Mouse (Mus musculus) cerebellum, postnatal 36 days (tissue): ENCODE results near the gene Slc25a27.
A peak's percentile ranks its signal among the peaks of the same experiment; 100 is the strongest.

Source experiments
- DNase-seq, 2 experiments: peaks; one replicate each; pipeline ENCODE4 v3.0.0; 2021 to 2022; ENCODE audit warnings: mixed read lengths in 2 of 2

The Slc25a27 gene

DNA sequence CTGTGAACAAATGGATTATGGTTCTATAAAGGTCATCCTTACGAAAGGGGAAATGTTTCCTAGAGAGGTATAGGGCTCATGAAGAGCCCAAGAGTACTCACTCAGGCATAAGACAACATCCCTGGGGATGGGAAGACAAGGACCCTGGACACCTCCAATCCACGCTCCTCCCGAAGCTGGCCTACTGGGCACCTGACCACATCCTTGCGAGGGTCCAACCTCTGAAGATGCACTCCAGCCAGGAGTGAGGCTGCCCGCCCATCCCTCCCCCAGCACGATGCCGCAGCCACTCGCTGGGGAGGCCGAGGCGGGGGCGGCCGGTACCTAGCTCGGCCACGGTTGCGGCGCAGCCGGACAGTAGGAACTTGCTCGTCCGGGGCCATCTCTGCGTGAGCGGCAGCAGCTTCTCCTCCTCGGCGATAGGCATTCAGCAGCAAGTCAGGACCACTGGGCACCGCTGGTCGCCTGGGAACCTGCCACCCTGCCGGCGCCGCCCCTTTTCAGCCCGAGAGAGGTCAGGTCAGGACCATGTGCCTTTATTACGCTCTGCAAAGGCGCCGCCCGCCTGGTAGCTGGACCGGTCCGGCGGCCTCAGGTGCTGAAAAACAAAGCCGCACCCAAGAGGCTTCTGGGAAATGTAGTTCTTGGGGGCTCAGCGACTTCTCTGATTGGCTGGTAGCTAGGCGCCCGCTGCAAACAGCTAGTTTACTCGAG lies at the start of gene Slc25a27:
TSS of gene Slc25a27 (minus strand) at position 639 of the 714 bp plus-strand sequence.
- DNase-seq: peak; percentile 88 to 90

DNA sequence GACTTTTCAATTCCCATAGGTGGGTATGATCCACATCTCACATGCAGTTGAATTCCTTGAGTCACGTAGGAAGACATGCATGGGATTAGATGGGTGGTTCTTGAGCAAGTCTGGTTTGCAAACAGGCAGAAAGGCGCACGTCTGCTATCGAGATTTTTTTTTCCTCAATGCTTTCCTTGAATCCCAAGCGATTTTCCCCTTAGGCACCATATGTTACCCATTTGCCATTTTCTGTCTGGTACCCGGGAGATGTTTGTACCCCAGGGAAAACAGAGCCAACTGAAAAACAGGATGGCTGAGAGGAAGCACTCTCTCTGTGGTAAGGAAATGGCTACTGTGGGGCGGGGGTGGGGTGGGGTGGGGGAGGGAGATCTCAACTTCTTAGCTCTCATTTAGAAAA lies 49.6 kb upstream of the Slc25a27 start:
- no peak for DNase-seq

DNA sequence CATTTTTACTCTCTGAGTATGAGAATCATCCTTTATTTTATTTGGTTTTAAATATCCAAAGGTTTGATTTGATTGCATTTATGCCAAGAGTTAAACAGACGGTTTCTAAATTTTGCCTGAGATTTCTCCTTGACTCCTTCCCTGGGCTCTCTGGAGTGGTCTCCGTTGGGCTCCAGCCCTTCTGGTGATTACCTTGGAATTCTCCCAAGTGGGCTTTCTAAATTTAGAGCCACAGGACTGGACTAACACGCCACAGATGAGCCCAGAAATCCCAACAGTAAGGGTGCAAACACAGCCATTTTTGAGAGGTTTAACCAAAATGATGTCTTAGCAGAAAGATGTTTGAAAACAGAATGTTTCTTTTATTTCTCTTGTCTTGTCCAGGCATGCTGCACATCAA lies 47.2 kb upstream of the Slc25a27 start:
- no peak for DNase-seq

DNA sequence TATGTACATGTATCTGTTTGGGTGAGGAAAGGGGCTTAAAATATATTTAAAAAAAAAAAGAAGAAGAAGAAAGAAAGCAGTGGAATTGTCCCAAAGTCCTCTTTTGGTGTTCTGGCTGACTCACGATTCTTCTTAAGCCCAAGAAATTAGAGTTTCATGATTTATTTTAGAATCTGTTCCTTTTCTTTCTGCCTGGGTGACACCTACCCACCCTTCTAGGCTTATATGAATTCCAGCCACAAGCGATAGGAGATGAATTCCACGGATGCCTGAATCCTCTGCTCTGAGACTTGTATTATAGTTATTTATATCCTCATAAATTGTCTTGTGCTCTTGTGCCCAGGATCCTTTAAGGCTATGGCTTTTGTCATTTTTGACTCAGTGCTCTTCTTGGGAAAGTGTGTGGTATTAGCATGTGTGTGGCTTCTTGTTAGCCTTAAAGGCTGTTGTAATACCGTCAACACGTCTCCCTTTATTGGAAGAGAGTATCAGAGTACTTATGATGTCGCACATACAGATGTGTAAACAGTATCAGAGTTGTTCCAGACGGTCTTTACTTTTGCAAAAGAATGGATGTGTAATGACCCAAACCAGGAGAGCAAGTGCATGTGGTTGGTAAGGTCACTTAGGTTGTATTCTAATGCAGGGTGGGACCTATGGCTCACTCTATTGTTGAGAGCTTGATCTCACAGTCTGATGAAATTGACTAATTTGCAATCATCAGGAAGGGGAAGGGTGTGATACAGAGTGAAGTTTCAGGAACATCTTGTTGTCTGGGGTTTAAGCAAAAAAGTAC lies 44.7 kb upstream of the Slc25a27 start:
- no peak for DNase-seq

DNA sequence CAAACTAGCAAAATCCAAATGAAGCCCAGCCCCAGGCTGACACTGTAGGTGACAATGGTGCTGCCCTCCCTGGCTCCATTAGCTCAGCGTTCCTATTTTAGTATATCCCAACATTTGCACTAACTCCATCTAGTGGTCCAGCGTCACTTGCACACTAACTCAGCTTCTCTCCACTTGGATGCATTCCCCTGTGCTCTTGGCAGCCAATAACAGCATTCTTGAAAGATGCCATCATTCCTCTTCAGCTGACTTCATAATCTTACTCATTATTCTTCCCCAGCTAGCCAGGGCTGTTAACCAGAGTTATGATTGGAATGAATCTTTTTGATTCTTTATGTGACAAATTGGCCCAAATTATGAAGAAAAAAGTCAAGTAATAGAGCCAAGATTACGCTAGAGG lies 40.2 kb upstream of the Slc25a27 start:
- no peak for DNase-seq

DNA sequence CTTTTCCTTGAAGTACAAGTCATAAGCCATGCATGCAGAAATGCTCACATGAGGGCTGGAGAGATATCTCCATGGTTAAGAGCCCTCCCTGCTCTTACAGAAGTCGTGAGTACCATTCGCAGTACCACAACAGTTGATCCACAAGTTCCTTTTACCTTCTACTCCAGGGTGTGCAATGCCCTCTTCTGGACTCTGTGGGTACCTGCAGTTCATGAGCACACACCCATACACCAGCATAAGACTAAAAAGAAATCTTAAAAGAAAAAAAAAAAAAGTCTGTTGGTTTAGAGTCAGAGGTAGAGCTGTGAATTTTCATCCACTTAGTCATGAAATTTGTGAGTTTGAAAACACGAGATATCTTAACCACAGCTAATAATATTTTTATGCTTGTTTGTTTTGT lies 39.7 kb upstream of the Slc25a27 start:
- DNase-seq: no peak

DNA sequence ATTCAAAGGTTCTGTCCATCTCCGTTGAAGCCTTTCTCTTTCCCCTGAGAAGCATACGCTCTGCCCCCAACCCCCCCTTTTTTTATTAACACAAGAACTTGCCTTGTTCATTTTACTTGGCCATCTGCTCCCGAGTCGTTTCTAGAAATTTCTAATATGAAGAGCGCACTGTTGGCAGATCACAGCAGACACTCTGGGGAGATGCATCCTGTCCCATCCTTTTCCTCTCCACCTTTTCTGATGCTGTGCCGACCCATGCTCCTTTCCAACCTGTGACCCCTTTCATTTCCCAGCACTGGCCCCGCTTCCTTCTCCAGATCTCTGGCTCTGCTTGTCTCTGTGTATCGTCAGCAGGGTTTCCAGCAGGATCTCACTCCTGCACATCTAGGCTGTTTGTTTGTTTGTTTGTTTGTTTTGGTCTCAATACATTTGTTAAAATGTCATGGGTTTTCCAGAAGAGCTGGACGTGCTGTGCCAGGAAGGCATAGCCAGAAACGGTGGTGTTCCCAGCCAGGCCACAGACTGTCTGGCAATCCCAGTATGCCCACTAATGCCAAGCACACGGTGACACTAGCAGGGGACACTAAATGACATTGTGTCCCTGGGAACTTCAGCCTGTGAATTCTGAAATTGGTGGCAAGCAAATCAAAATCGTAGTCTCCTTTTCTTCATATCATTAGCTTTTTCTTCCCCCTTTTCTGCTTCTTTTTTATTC lies 37.4 kb upstream of the Slc25a27 start:
- DNase-seq: peak; percentile 17 to 30

DNA sequence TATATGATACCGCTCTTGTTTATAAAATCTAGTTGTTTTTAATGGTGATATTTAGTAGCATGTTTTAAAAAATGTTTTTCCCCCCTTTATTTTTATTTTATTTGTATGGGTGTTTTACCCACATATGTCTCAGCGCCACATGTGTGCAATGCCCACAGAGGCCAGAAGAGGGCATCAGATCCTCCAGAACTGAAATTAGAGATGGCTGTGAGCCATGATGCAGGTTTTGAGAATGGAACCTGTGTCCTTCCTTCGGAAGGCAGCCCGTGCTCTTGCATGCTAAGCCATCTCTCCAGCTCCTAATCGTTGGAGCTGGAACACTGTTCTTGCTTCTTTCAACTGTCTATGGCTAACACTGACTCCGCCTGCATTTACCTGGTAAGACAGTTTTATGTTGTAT lies 34.0 kb upstream of the Slc25a27 start:
- peak; percentile 63 to 69 for DNase-seq

DNA sequence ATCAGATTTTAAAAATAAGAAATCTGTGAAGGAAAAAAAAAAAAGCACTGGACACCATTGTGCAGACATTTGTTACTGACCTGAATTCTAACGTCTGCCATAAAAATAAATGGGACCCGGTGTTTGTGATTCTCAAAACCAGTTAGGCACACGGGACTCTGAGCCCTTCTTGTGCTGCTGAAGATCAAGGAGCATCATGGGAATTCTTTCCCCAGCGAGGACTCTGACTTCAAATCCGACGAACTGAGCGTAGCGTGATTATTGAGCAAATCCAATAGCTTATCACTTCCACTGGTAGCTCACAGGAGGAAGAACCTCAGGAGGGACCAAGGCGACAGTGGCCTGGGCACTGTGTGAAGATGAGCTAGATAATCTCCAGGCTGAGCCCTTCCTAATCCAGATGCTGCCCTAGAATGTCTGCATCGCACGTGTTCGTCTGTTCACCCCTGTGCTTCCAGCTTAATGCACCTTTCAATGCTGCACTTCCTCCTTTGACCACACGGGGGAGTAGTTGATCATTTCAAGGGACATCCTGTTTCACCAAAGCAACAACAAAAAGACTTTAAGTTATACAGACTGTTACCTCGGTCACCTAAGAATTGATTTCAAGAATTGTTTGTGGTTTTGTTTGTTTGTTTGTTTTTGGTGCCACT lies 32.1 kb upstream of the Slc25a27 start:
- peak; percentile 75 to 85 for DNase-seq

DNA sequence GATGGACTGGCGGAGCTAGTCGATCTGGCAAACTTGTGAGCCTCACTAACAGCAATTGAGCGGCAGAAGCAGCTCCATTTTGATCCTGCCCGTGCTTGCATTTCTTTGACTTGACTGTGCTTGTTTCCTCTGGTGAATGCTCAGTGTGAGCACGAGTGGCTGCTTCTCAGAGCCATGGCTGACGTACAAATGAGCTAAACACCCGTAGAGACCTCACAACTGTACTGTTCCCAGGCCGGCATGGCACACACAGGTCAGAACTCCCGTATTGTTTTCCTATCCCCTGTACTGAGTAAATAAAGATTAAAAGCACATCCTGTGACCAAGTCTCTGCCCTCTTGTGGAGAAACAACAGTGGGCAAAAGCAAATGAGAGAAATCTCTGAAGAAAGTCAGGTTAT lies 22.6 kb upstream of the Slc25a27 start:
- no peak for DNase-seq

DNA sequence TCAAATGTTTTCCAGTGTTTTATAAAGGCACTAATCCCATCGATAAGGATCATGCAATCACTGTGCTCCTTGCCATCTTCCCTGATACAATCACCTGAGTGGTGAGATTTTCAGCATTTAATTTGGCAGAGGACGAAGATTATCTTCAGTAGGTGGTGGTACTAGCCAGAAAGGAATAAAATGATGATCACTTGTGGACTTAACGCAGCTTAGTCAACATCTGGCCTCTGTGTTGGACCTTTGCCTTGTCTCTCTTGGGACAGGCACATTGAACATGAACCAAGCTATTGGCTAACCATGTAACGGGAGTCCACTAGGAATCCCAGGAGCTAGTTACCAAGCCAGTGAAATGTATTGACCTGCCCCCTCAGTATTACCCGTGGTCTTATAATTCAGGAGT lies 17.6 kb upstream of the Slc25a27 start:
- no peak for DNase-seq

DNA sequence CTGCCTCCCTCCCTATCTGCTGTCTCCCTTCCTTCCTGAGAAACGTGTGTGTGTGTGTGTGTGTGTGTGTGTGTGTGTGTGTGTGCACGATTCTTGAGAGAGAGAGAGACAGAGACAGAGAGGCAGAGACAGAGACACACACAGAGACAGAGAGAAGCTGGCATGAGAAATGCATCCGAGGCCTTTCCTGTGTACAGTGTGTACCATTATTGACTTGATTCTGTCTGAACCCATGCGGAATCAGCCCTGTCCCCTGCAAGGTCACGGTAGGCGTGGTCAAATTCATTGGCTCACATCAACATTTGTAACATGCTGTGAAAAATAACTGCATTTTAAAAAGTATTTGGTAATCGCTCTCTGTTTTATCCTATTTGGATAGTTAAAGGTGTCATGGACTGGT lies 17.1 kb upstream of the Slc25a27 start:
- no peak for DNase-seq

DNA sequence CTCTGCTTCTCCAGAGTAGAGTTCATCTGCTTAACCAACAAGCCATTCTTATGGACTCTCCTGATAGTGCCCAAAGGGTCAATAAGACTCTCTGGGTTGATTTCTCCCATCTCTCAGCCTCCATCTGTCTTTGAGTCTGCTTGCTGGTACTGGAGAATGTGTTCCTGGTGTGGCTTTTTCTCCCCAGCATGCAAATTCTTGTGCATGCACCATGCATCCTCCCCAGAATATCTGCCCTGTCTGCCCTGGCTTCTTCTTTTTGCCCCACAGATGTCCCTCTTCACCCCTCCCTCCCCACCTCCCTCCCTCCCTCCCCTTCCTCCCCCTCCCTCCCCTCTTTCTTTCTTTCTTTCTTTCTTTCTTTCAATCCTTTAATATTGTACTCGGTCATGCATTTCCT lies 10.3 kb upstream of the Slc25a27 start:
- no peak for DNase-seq

DNA sequence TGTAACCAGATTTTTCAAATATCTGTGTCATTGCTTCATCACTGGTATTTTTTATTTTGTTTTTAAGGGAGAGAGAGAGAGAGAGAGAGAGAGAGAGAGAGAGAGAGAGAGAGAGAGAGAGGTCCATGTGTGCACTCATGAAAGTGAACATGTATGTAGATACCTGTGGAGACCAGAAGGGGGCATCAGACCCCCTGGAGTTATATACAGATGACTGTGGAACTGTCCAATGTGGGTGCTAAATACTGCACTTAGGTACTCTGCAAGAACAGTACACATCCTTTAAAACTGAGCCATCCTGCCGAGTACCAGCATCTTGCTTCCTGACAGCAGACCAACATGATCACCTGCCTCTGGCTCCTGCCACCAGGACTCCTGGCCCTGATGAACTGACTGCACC lies 9.2 kb upstream of the Slc25a27 start:
- DNase-seq: no peak

DNA sequence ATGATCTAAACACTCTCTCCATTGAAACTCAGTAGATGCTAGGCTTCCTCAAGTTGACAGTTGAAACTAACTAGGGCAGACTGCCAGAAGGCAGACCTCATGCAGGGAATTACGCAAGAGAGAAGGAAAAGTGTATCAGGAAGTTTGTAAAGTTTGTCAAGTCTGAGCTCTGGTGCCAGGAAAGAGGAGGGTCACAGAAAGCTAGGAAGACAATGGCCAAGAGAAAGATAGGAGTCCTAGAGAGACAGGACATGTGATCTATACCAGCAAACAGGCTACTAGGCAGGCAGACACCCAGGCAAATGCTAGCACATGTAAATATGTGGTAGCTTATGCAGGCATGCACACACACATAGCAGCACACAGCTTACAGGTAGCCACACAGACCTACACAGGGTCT lies 8.2 kb upstream of the Slc25a27 start:
- no peak for DNase-seq

DNA sequence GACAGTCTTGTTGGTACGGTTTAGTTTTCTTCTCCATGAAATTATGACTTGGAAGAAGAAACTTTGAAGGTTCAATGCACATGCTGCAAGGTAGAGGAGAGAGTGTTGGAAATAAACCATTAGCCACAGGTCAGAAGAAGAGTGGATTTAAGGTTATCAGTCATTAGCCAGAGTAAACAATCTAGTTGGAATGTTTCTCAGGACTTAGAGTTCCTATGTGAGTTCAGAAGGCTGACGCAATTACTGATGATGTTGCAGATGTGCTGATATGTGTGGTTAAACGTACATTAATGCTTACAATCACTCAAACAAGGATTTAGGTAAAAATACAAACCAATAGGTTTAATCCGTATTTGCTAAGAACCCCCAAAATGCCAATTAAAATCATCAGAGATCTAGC lies 4.9 kb upstream of the Slc25a27 start:
- DNase-seq: no peak

DNA sequence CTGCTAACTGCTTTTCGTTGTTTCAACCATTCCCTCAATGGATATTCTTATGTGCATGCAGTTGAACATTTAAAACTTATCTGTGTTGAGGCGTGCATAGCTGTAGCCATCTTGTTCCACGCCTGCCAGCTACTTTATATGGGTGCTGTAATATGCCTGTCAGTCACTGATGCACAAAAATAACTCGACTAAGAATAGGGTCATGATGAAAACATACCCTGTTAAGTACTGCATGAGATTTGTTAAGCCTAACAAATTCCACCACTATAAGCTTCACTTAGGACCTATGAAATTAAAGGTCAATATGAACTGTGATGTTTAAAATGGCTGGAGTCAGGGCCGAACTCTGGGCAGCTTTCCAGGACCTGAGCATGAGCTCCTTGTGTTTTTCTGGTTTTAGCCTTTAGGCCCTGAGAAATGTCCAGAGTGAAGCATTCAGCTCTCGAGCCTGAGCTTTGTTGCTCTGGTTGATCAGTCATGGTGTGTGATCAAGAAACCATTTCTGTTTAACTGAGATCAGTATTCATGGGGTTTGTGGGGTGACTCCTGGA lies 2.2 kb upstream of the Slc25a27 start:
- no peak for DNase-seq

DNA sequence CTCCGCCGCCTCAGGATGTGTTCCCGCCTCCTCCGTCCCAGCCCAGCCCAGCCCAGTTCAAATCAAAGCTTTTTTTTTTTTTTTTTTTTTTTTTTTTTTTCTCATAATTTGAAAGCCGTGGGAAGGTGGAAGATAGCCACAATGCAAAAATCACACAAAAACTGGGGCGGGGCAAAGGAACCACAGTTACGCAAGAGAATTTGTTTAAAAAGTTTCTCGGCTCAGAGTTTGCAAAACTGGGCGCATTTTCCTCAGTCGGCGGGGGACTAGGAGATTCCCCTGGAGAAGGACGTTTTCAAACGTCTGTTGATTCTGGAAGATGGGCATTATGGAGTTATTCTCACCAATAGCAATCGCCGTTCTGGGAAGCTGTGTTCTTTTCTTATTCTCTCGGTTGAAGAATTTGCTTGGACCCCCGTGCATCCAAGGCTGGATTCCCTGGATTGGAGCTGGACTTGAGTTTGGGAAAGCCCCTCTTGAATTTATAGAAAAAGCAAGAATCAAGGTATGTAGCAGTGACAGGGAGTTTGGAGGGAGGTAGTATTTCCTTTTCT lies 353 bp upstream of the Slc25a27 start, which contains the start of gene Cyp39a1:
TSS of gene Cyp39a1 (plus strand) at position 136 of the 554 bp plus-strand sequence.
- no peak for DNase-seq

DNA sequence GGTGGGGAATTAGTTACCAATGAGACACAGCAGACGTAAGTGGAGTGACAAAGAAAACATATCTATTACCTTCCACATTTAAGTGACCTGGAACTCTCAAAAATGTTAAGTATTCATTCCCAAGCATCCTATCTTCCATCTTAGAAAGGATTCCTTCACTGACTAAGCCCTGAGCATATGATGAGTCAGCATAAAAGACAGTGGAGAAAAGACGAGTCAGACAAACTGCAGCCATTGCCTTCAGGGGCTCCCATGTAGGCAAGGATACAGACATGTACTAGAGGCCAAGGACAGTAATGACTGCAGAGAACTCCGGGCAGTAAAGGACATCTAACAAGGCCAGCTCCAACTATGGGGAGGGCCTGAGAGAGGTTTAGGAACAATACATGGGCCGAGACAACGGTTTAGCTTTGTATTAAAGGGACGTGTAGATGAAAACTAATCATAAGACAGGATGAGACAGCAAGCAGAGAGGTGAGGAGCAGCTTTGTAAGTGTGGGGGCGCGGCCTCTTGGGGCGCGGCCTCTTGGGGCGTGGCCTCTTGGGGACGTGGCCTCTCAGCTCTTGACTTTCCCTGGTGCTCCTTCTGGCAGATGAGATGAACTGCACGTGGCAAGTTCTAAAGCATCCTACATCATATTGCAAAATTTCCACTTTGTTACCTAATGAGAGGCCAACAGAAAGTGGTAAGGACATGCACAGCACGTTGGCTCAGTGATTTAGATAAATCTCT lies 15.5 kb downstream of the Slc25a27 start:
- DNase-seq: no peak

DNA sequence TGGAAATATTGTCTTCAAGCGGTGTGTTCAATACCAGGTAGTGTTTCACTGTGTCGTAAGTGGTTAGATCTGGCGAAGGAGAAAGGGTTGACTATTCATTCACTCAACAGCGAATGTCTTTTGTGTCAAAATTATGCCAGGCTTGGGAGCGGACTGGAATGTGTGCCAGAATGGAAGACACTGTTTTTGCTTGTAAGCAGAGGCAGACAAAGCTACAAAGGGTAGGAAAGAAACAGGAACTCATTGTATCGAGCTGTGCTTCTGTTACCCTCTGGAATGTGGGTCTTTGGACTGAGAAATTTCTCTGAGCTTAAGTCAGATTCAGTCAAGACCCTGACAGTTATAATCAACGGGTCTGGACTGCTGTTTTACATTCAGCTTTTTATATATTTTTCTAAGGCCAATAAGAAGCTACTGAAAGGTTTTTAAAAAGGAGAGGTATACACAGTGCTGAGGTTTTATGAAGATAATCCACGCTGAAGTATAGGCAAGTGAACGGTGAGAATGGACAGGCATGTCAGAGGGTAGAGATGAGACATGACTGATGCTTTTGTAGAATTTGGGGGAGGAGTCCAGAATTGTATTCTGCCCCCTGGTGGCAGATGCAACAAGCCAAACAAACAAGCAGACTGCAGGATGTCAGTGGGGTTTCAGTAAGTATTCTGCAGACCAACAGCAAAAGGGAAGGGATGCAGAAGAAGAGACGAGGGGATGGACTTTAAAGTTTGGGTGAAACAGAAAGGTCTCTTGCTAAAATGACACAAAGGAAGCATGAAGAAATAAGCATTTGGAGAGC lies 17.2 kb downstream of the Slc25a27 start:
- no peak for DNase-seq

DNA sequence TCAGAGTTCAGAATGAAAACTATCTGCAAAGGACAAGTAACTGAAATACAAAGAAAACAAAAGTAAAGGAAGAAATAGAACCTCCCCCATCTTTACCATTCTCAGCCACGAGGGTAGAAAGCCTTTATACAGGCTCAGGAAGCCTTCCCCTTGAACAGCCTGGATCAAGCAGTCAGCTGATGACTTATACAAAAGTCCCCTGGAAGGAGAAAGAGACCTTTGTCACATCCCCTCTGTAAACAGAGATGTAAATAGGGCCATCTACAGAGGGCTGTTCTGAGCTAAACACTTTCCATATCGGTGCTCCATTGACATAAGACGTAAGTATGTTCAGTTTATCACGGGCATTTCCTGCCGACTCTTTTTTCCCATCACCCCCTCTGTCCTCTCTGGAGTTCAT lies 20.1 kb downstream of the Slc25a27 start:
- DNase-seq: no peak
